Mouse (Mus musculus): Measurements from ENCODE around the gene Slc29a3. TPM values are rescaled to one million over a fixed set of nuclear protein-coding genes. Genes with fewer than 3 reads are reported as not detected.

Slc29a3 gene
- total and polyA plus RNA-seq, 2 experiments: 1.8 to 2.8 TPM

- peaks cover 3% of the 10 kb centered on the region; the same call in 1 of the 2 replicates for H3K4me1 ChIP-seq (ENCODE audit: control insufficient read depth, insufficient read depth, low read length)
- no peak overlapping the region for H3K9ac ChIP-seq (ENCODE audit: low read depth, low read length)
- WGBS: 56% methylated on average over 2 of the region's 2 CpGs
- no peak for DNase-seq (ENCODE audit: extremely low read depth, low read depth, low spot score)
- TF ChIP-seq CTCF (IDR thresholded peaks at IDR 0.05; ENCODE audit: low read depth, low read length) (no peak), POLR2A (IDR thresholded peaks at IDR 0.05; ENCODE audit: extremely low read depth, insufficient read depth, low read length) (no peak)
- H3K4me3 ChIP-seq (ENCODE audit: insufficient read depth, low read depth, low read length): no peak overlapping the region
- 0 out of 2 replicates have a peak, but pooled peaks cover 2% of the 10 kb centered on the region for H3K79me2 ChIP-seq (ENCODE audit: control insufficient read depth, insufficient read depth, low read length)
- H3K27ac ChIP-seq (replicated peaks; ENCODE audit: insufficient read depth, low read depth, low read length): no peak overlapping the region
- no peaks in the 10 kb centered on the region for H3K36me3 ChIP-seq (ENCODE audit: control insufficient read depth, insufficient read depth, low read length)
- no peaks in the 10 kb centered on the region for H3K27me3 ChIP-seq (ENCODE audit: control insufficient read depth, insufficient read depth, low read length)
These were observed 20.2 kb downstream of the Slc29a3 start for GRCm38 (mm10) chr10:60732397-60732861.

GRCm38 (mm10) chr10:60731742-60732141 lies 20.9 kb downstream of the Slc29a3 start:
- H3K27me3 ChIP-seq (ENCODE audit: control insufficient read depth, insufficient read depth, low read length): no peaks in the 10 kb centered on the region
- no peak overlapping the region for H3K4me3 ChIP-seq (ENCODE audit: insufficient read depth, low read depth, low read length)
- DNase-seq (ENCODE audit: extremely low read depth, low read depth, low spot score): no peak
- H3K79me2 ChIP-seq (ENCODE audit: control insufficient read depth, insufficient read depth, low read length): 0 out of 2 replicates have a peak, but pooled peaks cover 2% of the 10 kb centered on the region
- TF ChIP-seq CTCF (IDR thresholded peaks at IDR 0.05; ENCODE audit: low read depth, low read length): no peak
- TF ChIP-seq POLR2A (IDR thresholded peaks at IDR 0.05; ENCODE audit: extremely low read depth, insufficient read depth, low read length): no peak
- no peak overlapping the region for H3K27ac ChIP-seq (replicated peaks; ENCODE audit: insufficient read depth, low read depth, low read length)
- H3K9ac ChIP-seq (ENCODE audit: low read depth, low read length): no peak overlapping the region
- 80% methylated on average over 5 of the region's 5 CpGs for WGBS
- no peaks in the 10 kb centered on the region for H3K36me3 ChIP-seq (ENCODE audit: control insufficient read depth, insufficient read depth, low read length)
- peaks cover 3% of the 10 kb centered on the region; the same call in 1 of the 2 replicates for H3K4me1 ChIP-seq (ENCODE audit: control insufficient read depth, insufficient read depth, low read length)

- no peak for DNase-seq (ENCODE audit: extremely low read depth, low read depth, low spot score)
- no peak for TF ChIP-seq POLR2A (IDR thresholded peaks at IDR 0.05; ENCODE audit: extremely low read depth, insufficient read depth, low read length)
- no peak for TF ChIP-seq CTCF (IDR thresholded peaks at IDR 0.05; ENCODE audit: low read depth, low read length)
- Histone ChIP-seq H3K4me3 (ENCODE audit: insufficient read depth, low read depth, low read length) (no peak overlapping the region), H3K27ac (replicated peaks; ENCODE audit: insufficient read depth, low read depth, low read length) (no peak overlapping the region), H3K79me2 (ENCODE audit: control insufficient read depth, insufficient read depth, low read length) (no peaks in the 10 kb centered on the region), H3K36me3 (ENCODE audit: control insufficient read depth, insufficient read depth, low read length) (no peaks in the 10 kb centered on the region), H3K27me3 (ENCODE audit: control insufficient read depth, insufficient read depth, low read length) (no peaks in the 10 kb centered on the region), H3K4me1 (ENCODE audit: control insufficient read depth, insufficient read depth, low read length) (no peaks in the 10 kb centered on the region), H3K9ac (ENCODE audit: low read depth, low read length) (no peak overlapping the region)
- WGBS: 72% methylated on average over 5 of the region's 5 CpGs
These were observed 25.3 kb downstream of the Slc29a3 start for GRCm38 (mm10) chr10:60727301-60727700.

- TF ChIP-seq POLR2A (IDR thresholded peaks at IDR 0.05; ENCODE audit: extremely low read depth, insufficient read depth, low read length): no peak
- TF ChIP-seq CTCF (IDR thresholded peaks at IDR 0.05; ENCODE audit: low read depth, low read length): no peak
- no peak for DNase-seq (ENCODE audit: extremely low read depth, low read depth, low spot score)
- Histone ChIP-seq H3K9ac (ENCODE audit: low read depth, low read length) (no peak overlapping the region), H3K27ac (replicated peaks; ENCODE audit: insufficient read depth, low read depth, low read length) (no peak overlapping the region), H3K36me3 (ENCODE audit: control insufficient read depth, insufficient read depth, low read length) (no peaks in the 10 kb centered on the region), H3K4me1 (ENCODE audit: control insufficient read depth, insufficient read depth, low read length) (no peaks in the 10 kb centered on the region), H3K4me3 (ENCODE audit: insufficient read depth, low read depth, low read length) (no peak overlapping the region), H3K79me2 (ENCODE audit: control insufficient read depth, insufficient read depth, low read length) (no peaks in the 10 kb centered on the region), H3K27me3 (ENCODE audit: control insufficient read depth, insufficient read depth, low read length) (no peaks in the 10 kb centered on the region)
- 92% methylated on average over 3 of the region's 3 CpGs for WGBS
These were observed 25.7 kb downstream of the Slc29a3 start for GRCm38 (mm10) chr10:60726896-60727295.

- no peak overlapping the region for H3K9ac ChIP-seq (ENCODE audit: low read depth, low read length)
- no peak for TF ChIP-seq CTCF (IDR thresholded peaks at IDR 0.05; ENCODE audit: low read depth, low read length)
- no peak for TF ChIP-seq POLR2A (IDR thresholded peaks at IDR 0.05; ENCODE audit: extremely low read depth, insufficient read depth, low read length)
- no peaks in the 10 kb centered on the region for H3K27me3 ChIP-seq (ENCODE audit: control insufficient read depth, insufficient read depth, low read length)
- H3K79me2 ChIP-seq (ENCODE audit: control insufficient read depth, insufficient read depth, low read length): no peaks in the 10 kb centered on the region
- no peak overlapping the region for H3K4me3 ChIP-seq (ENCODE audit: insufficient read depth, low read depth, low read length)
- DNase-seq (ENCODE audit: extremely low read depth, low read depth, low spot score): no peak
- no peaks in the 10 kb centered on the region for H3K4me1 ChIP-seq (ENCODE audit: control insufficient read depth, insufficient read depth, low read length)
- H3K27ac ChIP-seq (replicated peaks; ENCODE audit: insufficient read depth, low read depth, low read length): no peak overlapping the region
- H3K36me3 ChIP-seq (ENCODE audit: control insufficient read depth, insufficient read depth, low read length): no peaks in the 10 kb centered on the region
- 87% methylated on average over 6 of the region's 6 CpGs for WGBS
These were observed 28.1 kb downstream of the Slc29a3 start for GRCm38 (mm10) chr10:60724496-60724895.

- Histone ChIP-seq H3K27me3 (ENCODE audit: control insufficient read depth, insufficient read depth, low read length) (no peaks in the 10 kb centered on the region), H3K36me3 (ENCODE audit: control insufficient read depth, insufficient read depth, low read length) (no peaks in the 10 kb centered on the region)
These were observed 29.2 kb downstream of the Slc29a3 start for GRCm38 (mm10) chr10:60723345-60723744.

More at GRCm38 (mm10) chr10:60723345-60723744, 29.2 kb downstream of the Slc29a3 start:
- TF ChIP-seq CTCF (IDR thresholded peaks at IDR 0.05; ENCODE audit: low read depth, low read length): peak; percentile 38
- TF ChIP-seq POLR2A (IDR thresholded peaks at IDR 0.05; ENCODE audit: extremely low read depth, insufficient read depth, low read length): no peak
- no peak for DNase-seq (ENCODE audit: extremely low read depth, low read depth, low spot score)
- H3K4me1 ChIP-seq (ENCODE audit: control insufficient read depth, insufficient read depth, low read length): no peaks in the 10 kb centered on the region
- H3K27ac ChIP-seq (replicated peaks; ENCODE audit: insufficient read depth, low read depth, low read length): no peak overlapping the region
- 69% methylated on average over 1 of the region's 1 CpGs for WGBS
- H3K4me3 ChIP-seq (ENCODE audit: insufficient read depth, low read depth, low read length): no peak overlapping the region
- no peak overlapping the region for H3K9ac ChIP-seq (ENCODE audit: low read depth, low read length)
- no peaks in the 10 kb centered on the region for H3K79me2 ChIP-seq (ENCODE audit: control insufficient read depth, insufficient read depth, low read length)
